Mouse (Mus musculus) adrenal gland, postnatal 10 days (tissue): ENCODE results near the gene Zc3h18. TPM values are rescaled to one million over a fixed set of nuclear protein-coding genes. Genes with fewer than 3 reads are reported as not detected.

Experiments
- DNase-seq: peaks from one replicate; pipeline ENCODE4 v3.0.0; 2021; ENCODE audit warnings: mixed read lengths
- long read RNA-seq, 2 experiments: library from polyadenylated mRNA; stranded (forward); transcript quantifications; one replicate each; pipeline ENCODE4 v2.0.0; 2021
- total RNA-seq, 2 experiments: library from RNA; stranded (reverse); gene quantifications; 2 replicates each; pipeline ENCODE4 v1.2.3; 2021

The Zc3h18 gene
- total RNA-seq = 10 to 100 TPM; 36.2 to 37.7 TPM
- long read RNA-seq, experiment 1, full-length matches to known transcripts = 22 of 45 reads
- long read RNA-seq, experiment 1, partial matches to known transcripts = 14 of 45 reads
- long read RNA-seq, experiment 1, other reads (novel, unspliced or antisense) = 9 of 45 reads
- long read RNA-seq, experiment 2, full-length matches to known transcripts = 21 of 27 reads
- long read RNA-seq, experiment 2, partial matches to known transcripts = 1 of 27 reads
- long read RNA-seq, experiment 2, other reads (novel, unspliced or antisense) = 5 of 27 reads

- peak; percentile 99 for DNase-seq
Measured at GRCm38 (mm10) chr8:122376365-122377231, at the start of gene Zc3h18. Gene Zc3h18 (plus strand): TSS chr8:122376609.

GRCm38 (mm10) chr8:122329072-122329471 is 47.3 kb upstream of the Zc3h18 start:
- DNase-seq = no peak

GRCm38 (mm10) chr8:122329553-122330239 is 46.7 kb upstream of the Zc3h18 start:
- DNase-seq = no peak

GRCm38 (mm10) chr8:122330446-122331133 is 45.8 kb upstream of the Zc3h18 start:
- DNase-seq = no peak

GRCm38 (mm10) chr8:122331134-122331523 is 45.3 kb upstream of the Zc3h18 start:
- DNase-seq = peak; percentile 65

- DNase-seq = peak; percentile 91
Measured at GRCm38 (mm10) chr8:122332753-122333506, 43.5 kb upstream of the Zc3h18 start.

- DNase-seq = no peak
Measured at GRCm38 (mm10) chr8:122333531-122333930, 42.9 kb upstream of the Zc3h18 start.

GRCm38 (mm10) chr8:122334791-122335490 is 41.5 kb upstream of the Zc3h18 start:
- no peak for DNase-seq

- no peak for DNase-seq
Measured at GRCm38 (mm10) chr8:122335638-122336250, 40.7 kb upstream of the Zc3h18 start.

GRCm38 (mm10) chr8:122336251-122336910 is 40.0 kb upstream of the Zc3h18 start:
- peak; percentile 69 for DNase-seq

- DNase-seq = no peak
Measured at GRCm38 (mm10) chr8:122338852-122339251, 37.6 kb upstream of the Zc3h18 start.

GRCm38 (mm10) chr8:122340761-122341160 is 35.6 kb upstream of the Zc3h18 start:
- no peak for DNase-seq

GRCm38 (mm10) chr8:122341790-122342189 is 34.6 kb upstream of the Zc3h18 start:
- no peak for DNase-seq

GRCm38 (mm10) chr8:122342362-122342761 is 34.0 kb upstream of the Zc3h18 start:
- DNase-seq = no peak

GRCm38 (mm10) chr8:122342806-122343209 is 33.6 kb upstream of the Zc3h18 start:
- no peak for DNase-seq

GRCm38 (mm10) chr8:122343341-122343740 is 33.1 kb upstream of the Zc3h18 start:
- DNase-seq = no peak

- DNase-seq = peak; percentile 33
Measured at GRCm38 (mm10) chr8:122343758-122344157, 32.7 kb upstream of the Zc3h18 start.

GRCm38 (mm10) chr8:122344219-122344618 is 32.2 kb upstream of the Zc3h18 start:
- no peak for DNase-seq

GRCm38 (mm10) chr8:122345181-122346095 is 31.0 kb upstream of the Zc3h18 start:
- no peak for DNase-seq
